Mouse (Mus musculus) intestine, postnatal 0 days (tissue): ENCODE data around the gene Tns4. TPM values are rescaled to one million over a fixed set of nuclear protein-coding genes. Genes with fewer than 3 reads are reported as not detected.

Source experiments
- ATAC-seq: fragments of 200-750 bp; cut with Nextera tagmentation; 2 replicates; pipeline ENCODE4 v1.8.0; 2017; ENCODE audit warnings: mild to moderate bottlenecking, moderate TSS enrichment, moderate library complexity
- H3K27ac ChIP-seq: fragments of 300-500 bp; sonication (generic); 2 replicates; pipeline ENCODE4 v1.5.1; 2014; ENCODE audit warnings: mild to moderate bottlenecking, low read depth, low read length, moderate library complexity
- H3K27me3 ChIP-seq: fragments of 300-500 bp; sonication (generic); replicated peaks from 2 replicates; pipeline ENCODE4 v1.6.1; 2014; ENCODE audit warnings: low read length, mixed read lengths; ENCODE audit not compliant: control insufficient read depth, insufficient read depth
- H3K36me3 ChIP-seq: fragments of 300-500 bp; sonication (generic); 2 replicates; pipeline ENCODE4 v1.6.1; 2014; ENCODE audit warnings: mild to moderate bottlenecking, moderate library complexity; ENCODE audit not compliant: control insufficient read depth, insufficient read depth
- H3K4me1 ChIP-seq: fragments of 300-500 bp; sonication (generic); replicated peaks from 2 replicates; pipeline ENCODE4 v1.6.1; 2014; ENCODE audit warnings: antibody characterized with exemption, low read length, mixed read lengths; ENCODE audit not compliant: control insufficient read depth, insufficient read depth
- H3K4me2 ChIP-seq: fragments of 300-500 bp; sonication (generic); replicated peaks from 2 replicates; pipeline ENCODE4 v1.6.1; 2014; ENCODE audit warnings: low read depth, mild to moderate bottlenecking, moderate library complexity
- H3K4me3 ChIP-seq: fragments of 300-500 bp; sonication (generic); 2 replicates; pipeline ENCODE4 v1.5.1; 2014; ENCODE audit warnings: low read depth, low read length
- H3K9ac ChIP-seq: fragments of 300-500 bp; sonication (generic); 2 replicates; pipeline ENCODE4 v1.6.1; 2014; ENCODE audit warnings: mild to moderate bottlenecking, low read depth, low read length
- H3K9me3 ChIP-seq: fragments of 300-500 bp; sonication (generic); 2 replicates; pipeline ENCODE4 v1.6.1; 2016; ENCODE audit warnings: mixed run types; ENCODE audit not compliant: control insufficient read depth
- CTCF ChIP-seq: sonication (generic); IDR thresholded peaks from 2 replicates; pipeline ENCODE4 v1.5.1; 2016; ENCODE audit warnings: low read depth, mild to moderate bottlenecking, control low read depth, antibody characterized with exemption, moderate library complexity
- WGBS: fragments of 180-500 bp; shearing (Covaris S2); extraction: QIAGEN DNeasy Blood & Tissue Kit; methylation state at CpG from one replicate; pipeline ENCODE4 v1.1.7; 2014; 5-methylcytosine and 5-hydroxymethylcytosine counted together
- polyA plus RNA-seq: library from polyadenylated mRNA; unstranded; fragments of >200 nt; fragmentation: Nextera tagmentation; extraction: Ambion mirVana; gene quantifications from 2 replicates; pipeline ENCODE4 v1.2.1, GENCODE M21; 2015

Tns4 gene
- polyA plus RNA-seq, 1 experiment from 2014 or later: 0.53 TPM

- H3K4me2 ChIP-seq: no peak overlapping the region
- H3K4me1 ChIP-seq: no peaks in the 10 kb centered on the region
- no peaks in the 10 kb centered on the region for H3K27me3 ChIP-seq
- 0 out of 2 replicates have a peak overlapping the region, but pooled peaks have one; percentile 5 for H3K27ac ChIP-seq
- no peak for ATAC-seq
- no peak for TF ChIP-seq CTCF
- no peaks in the 10 kb centered on the region for H3K36me3 ChIP-seq
- no peaks in the 10 kb centered on the region for H3K9me3 ChIP-seq
- no peak overlapping the region for H3K9ac ChIP-seq
- no peak overlapping the region for H3K4me3 ChIP-seq
- WGBS: 37% methylated on average over 5 of the region's 5 CpGs
Measured at GRCm38 (mm10) chr11:99133285-99133897, 44.3 kb upstream of the Tns4 start.

- Histone ChIP-seq H3K4me3 (no peak overlapping the region), H3K4me2 (peak overlapping the region; percentile 37), H3K9ac (no peak overlapping the region), H3K27ac (peak overlapping the region; percentile 35; the same call in 1 of the 2 replicates), H3K9me3 (no peaks in the 10 kb centered on the region), H3K36me3 (no peaks in the 10 kb centered on the region), H3K4me1 (peaks cover under 1% of the 10 kb centered on the region; the same call in 1 of the 2 replicates), H3K27me3 (no peaks in the 10 kb centered on the region)
- peak; percentile 29; the same call in 1 of the 2 replicates for ATAC-seq
- 16% methylated on average over 11 of the region's 11 CpGs for WGBS
- no peak for TF ChIP-seq CTCF
Measured at GRCm38 (mm10) chr11:99132091-99132730, 43.1 kb upstream of the Tns4 start.

GRCm38 (mm10) chr11:99131463-99131840 lies 42.3 kb upstream of the Tns4 start:
- Histone ChIP-seq H3K27ac (no peak overlapping the region), H3K9me3 (no peaks in the 10 kb centered on the region), H3K9ac (no peak overlapping the region), H3K4me1 (peaks cover 7% of the 10 kb centered on the region; the same call in 1 of the 2 replicates), H3K36me3 (no peaks in the 10 kb centered on the region), H3K27me3 (no peaks in the 10 kb centered on the region), H3K4me3 (no peak overlapping the region), H3K4me2 (peak overlapping the region; percentile 37; the same call in 1 of the 2 replicates)
- 45% methylated on average over 12 of the region's 12 CpGs for WGBS
- no peak for ATAC-seq
- no peak for TF ChIP-seq CTCF

GRCm38 (mm10) chr11:99130736-99131462 lies 41.8 kb upstream of the Tns4 start:
- Histone ChIP-seq H3K4me1 (peaks cover 7% of the 10 kb centered on the region; the same call in 1 of the 2 replicates), H3K4me2 (no peak overlapping the region), H3K27me3 (no peaks in the 10 kb centered on the region), H3K9ac (no peak overlapping the region), H3K9me3 (no peaks in the 10 kb centered on the region), H3K27ac (no peak overlapping the region), H3K36me3 (no peaks in the 10 kb centered on the region), H3K4me3 (no peak overlapping the region)
- ATAC-seq: no peak
- 57% methylated on average over 5 of the region's 5 CpGs for WGBS
- TF ChIP-seq CTCF: no peak

- Histone ChIP-seq H3K4me3 (no peak overlapping the region), H3K9ac (no peak overlapping the region), H3K4me1 (peaks cover 7% of the 10 kb centered on the region; the same call in 1 of the 2 replicates), H3K36me3 (no peaks in the 10 kb centered on the region), H3K27me3 (no peaks in the 10 kb centered on the region), H3K9me3 (no peaks in the 10 kb centered on the region), H3K27ac (no peak overlapping the region), H3K4me2 (no peak overlapping the region)
- ATAC-seq: no peak
- TF ChIP-seq CTCF: no peak
- WGBS: 59% methylated on average over 2 of the region's 2 CpGs
Measured at GRCm38 (mm10) chr11:99129287-99129686, 40.2 kb upstream of the Tns4 start.
